Mouse (Mus musculus): ENCODE data around the gene Baz1a. TPM values are rescaled to one million over a fixed set of nuclear protein-coding genes. Genes with fewer than 3 reads are reported as not detected.

Baz1a gene
- polyA plus RNA-seq, 1 experiment from 2014 or later = 26.8 TPM

DNA sequence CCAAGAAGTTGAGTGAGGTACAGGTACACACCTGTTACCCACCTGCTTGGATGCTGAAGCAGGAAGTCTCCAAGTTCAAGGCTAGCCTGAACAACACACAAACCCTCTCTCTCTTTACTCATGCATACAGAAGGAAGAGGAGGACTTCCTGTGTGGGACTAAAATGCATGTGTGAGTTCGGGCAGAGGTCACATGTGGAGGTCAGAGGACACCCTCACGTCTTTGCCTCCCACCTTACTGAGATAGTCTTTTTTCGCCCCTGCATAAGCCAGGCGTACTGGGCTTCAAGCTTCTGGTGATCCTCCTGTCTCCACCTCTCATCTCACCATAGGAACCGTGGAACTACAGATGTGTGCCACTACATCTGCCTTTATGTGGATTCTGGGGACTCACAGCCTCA lies 15.7 kb downstream of the Baz1a start:
- no peaks in the 10 kb centered on the region for H3K4me1 ChIP-seq (ENCODE audit: control insufficient read depth, low read depth, low read length)
- no peaks in the 10 kb centered on the region for H3K27me3 ChIP-seq (ENCODE audit: control insufficient read depth, insufficient read depth, low read depth, low read length)
- no peak overlapping the region for H3K27ac ChIP-seq (ENCODE audit: low read length)
- no peak overlapping the region for H3K4me3 ChIP-seq (ENCODE audit: low read depth, low read length)
- no peak for ATAC-seq (ENCODE audit: low read depth)
- H3K36me3 ChIP-seq (ENCODE audit: control insufficient read depth, insufficient read depth) = no peaks in the 10 kb centered on the region
- H3K4me2 ChIP-seq (ENCODE audit: low read depth, low read length) = no peak overlapping the region
- no peak overlapping the region for H3K9ac ChIP-seq (ENCODE audit: low read depth, low read length)
- H3K9me3 ChIP-seq (replicated peaks; ENCODE audit: control insufficient read depth, low read length) = no peaks in the 10 kb centered on the region
- 62% methylated on average over 5 of the region's 5 CpGs for WGBS (ENCODE audit: insufficient replicate concordance)

DNA sequence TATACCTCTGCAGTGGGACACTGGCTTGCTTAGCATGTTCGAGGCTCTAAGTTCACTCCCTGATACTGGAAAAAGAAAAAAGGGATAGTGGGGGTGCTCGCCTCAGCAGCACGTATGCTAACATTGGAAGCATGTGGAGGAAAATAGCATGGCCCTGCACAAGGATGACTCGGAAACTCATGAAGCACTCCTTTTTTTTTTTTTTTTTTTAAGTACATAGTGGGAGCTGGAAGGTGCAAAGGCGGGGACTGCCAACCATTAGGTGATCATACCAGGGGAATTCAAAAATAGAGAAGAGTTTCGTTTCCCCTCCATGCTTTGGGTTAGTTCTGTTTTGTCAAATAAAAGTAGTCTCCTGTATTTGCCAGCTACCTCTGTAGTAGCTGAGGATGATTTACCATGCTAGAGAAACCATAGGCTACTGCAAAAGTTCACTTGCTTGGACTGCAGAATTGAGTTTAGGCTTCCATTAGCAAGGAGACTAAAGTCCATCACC lies 17.1 kb downstream of the Baz1a start:
- no peak overlapping the region for H3K9ac ChIP-seq (ENCODE audit: low read depth, low read length)
- H3K4me1 ChIP-seq (ENCODE audit: control insufficient read depth, low read depth, low read length) = no peaks in the 10 kb centered on the region
- H3K36me3 ChIP-seq (ENCODE audit: control insufficient read depth, insufficient read depth) = no peaks in the 10 kb centered on the region
- no peak for ATAC-seq (ENCODE audit: low read depth)
- H3K27ac ChIP-seq (ENCODE audit: low read length) = no peak overlapping the region
- no peak overlapping the region for H3K4me2 ChIP-seq (ENCODE audit: low read depth, low read length)
- H3K9me3 ChIP-seq (replicated peaks; ENCODE audit: control insufficient read depth, low read length) = no peaks in the 10 kb centered on the region
- WGBS (ENCODE audit: insufficient replicate concordance) = 68% methylated on average over 6 of the region's 6 CpGs
- H3K27me3 ChIP-seq (ENCODE audit: control insufficient read depth, insufficient read depth, low read depth, low read length) = no peaks in the 10 kb centered on the region
- H3K4me3 ChIP-seq (ENCODE audit: low read depth, low read length) = no peak overlapping the region

GRCm38 (mm10) chr12:54995965-54996364 lies 18.2 kb downstream of the Baz1a start:
- Histone ChIP-seq H3K9me3 (replicated peaks; ENCODE audit: control insufficient read depth, low read length) (no peaks in the 10 kb centered on the region), H3K4me3 (ENCODE audit: low read depth, low read length) (no peak overlapping the region), H3K9ac (ENCODE audit: low read depth, low read length) (no peak overlapping the region), H3K27ac (ENCODE audit: low read length) (no peak overlapping the region), H3K4me2 (ENCODE audit: low read depth, low read length) (no peak overlapping the region), H3K27me3 (ENCODE audit: control insufficient read depth, insufficient read depth, low read depth, low read length) (no peaks in the 10 kb centered on the region), H3K4me1 (ENCODE audit: control insufficient read depth, low read depth, low read length) (no peaks in the 10 kb centered on the region), H3K36me3 (ENCODE audit: control insufficient read depth, insufficient read depth) (no peaks in the 10 kb centered on the region)
- WGBS (ENCODE audit: insufficient replicate concordance) = 68% methylated on average over 3 of the region's 3 CpGs
- no peak for ATAC-seq (ENCODE audit: low read depth)

GRCm38 (mm10) chr12:54994418-54994817 lies 19.7 kb downstream of the Baz1a start:
- no peak overlapping the region for H3K9ac ChIP-seq (ENCODE audit: low read depth, low read length)
- H3K36me3 ChIP-seq (ENCODE audit: control insufficient read depth, insufficient read depth) = no peaks in the 10 kb centered on the region
- no peak for ATAC-seq (ENCODE audit: low read depth)
- no peaks in the 10 kb centered on the region for H3K27me3 ChIP-seq (ENCODE audit: control insufficient read depth, insufficient read depth, low read depth, low read length)
- no peak overlapping the region for H3K4me2 ChIP-seq (ENCODE audit: low read depth, low read length)
- H3K9me3 ChIP-seq (replicated peaks; ENCODE audit: control insufficient read depth, low read length) = no peaks in the 10 kb centered on the region
- H3K27ac ChIP-seq (ENCODE audit: low read length) = no peak overlapping the region
- H3K4me3 ChIP-seq (ENCODE audit: low read depth, low read length) = no peak overlapping the region
- no peaks in the 10 kb centered on the region for H3K4me1 ChIP-seq (ENCODE audit: control insufficient read depth, low read depth, low read length)
- 76% methylated on average over 4 of the region's 4 CpGs for WGBS (ENCODE audit: insufficient replicate concordance)

DNA sequence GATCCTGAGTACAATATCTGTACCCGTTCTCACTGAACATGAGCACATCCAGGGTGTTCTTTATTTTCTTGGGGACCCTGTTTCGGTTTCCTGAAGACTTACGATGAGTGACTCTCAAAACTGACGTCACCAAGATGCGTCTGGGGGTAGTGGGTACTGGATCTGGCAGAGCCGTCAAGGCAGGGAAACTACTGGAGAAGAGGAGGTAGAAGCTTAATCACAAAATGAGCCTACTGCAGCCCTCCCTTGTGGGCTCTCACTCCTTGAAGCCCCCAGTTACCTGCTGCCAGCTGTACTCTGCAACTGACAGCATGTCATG lies 20.1 kb downstream of the Baz1a start:
- WGBS (ENCODE audit: insufficient replicate concordance) = 50% methylated on average over 6 of the region's 6 CpGs
- no peak overlapping the region for H3K27ac ChIP-seq (ENCODE audit: low read length)
- H3K9me3 ChIP-seq (replicated peaks; ENCODE audit: control insufficient read depth, low read length) = no peaks in the 10 kb centered on the region
- H3K4me1 ChIP-seq (ENCODE audit: control insufficient read depth, low read depth, low read length) = no peaks in the 10 kb centered on the region
- H3K4me3 ChIP-seq (ENCODE audit: low read depth, low read length) = no peak overlapping the region
- no peaks in the 10 kb centered on the region for H3K27me3 ChIP-seq (ENCODE audit: control insufficient read depth, insufficient read depth, low read depth, low read length)
- no peak for ATAC-seq (ENCODE audit: low read depth)
- no peak overlapping the region for H3K9ac ChIP-seq (ENCODE audit: low read depth, low read length)
- no peaks in the 10 kb centered on the region for H3K36me3 ChIP-seq (ENCODE audit: control insufficient read depth, insufficient read depth)
- 0 out of 2 replicates have a peak overlapping the region, but pooled peaks have one; percentile 10 for H3K4me2 ChIP-seq (ENCODE audit: low read depth, low read length)

- no peak overlapping the region for H3K27ac ChIP-seq (ENCODE audit: low read length)
- no peak overlapping the region for H3K4me3 ChIP-seq (ENCODE audit: low read depth, low read length)
- 0 out of 2 replicates have a peak overlapping the region, but pooled peaks have one; percentile 10 for H3K4me2 ChIP-seq (ENCODE audit: low read depth, low read length)
- no peaks in the 10 kb centered on the region for H3K27me3 ChIP-seq (ENCODE audit: control insufficient read depth, insufficient read depth, low read depth, low read length)
- WGBS (ENCODE audit: insufficient replicate concordance) = 30% methylated on average over 16 of the region's 16 CpGs
- no peaks in the 10 kb centered on the region for H3K9me3 ChIP-seq (replicated peaks; ENCODE audit: control insufficient read depth, low read length)
- peaks cover 2% of the 10 kb centered on the region for H3K4me1 ChIP-seq (ENCODE audit: control insufficient read depth, low read depth, low read length)
- no peak for ATAC-seq (ENCODE audit: low read depth)
- H3K9ac ChIP-seq (ENCODE audit: low read depth, low read length) = no peak overlapping the region
- H3K36me3 ChIP-seq (ENCODE audit: control insufficient read depth, insufficient read depth) = no peaks in the 10 kb centered on the region
These were observed 20.7 kb downstream of the Baz1a start for GRCm38 (mm10) chr12:54993246-54994067.

- no peaks in the 10 kb centered on the region for H3K27me3 ChIP-seq (ENCODE audit: control insufficient read depth, insufficient read depth, low read depth, low read length)
- no peak overlapping the region for H3K4me3 ChIP-seq (ENCODE audit: low read depth, low read length)
- H3K36me3 ChIP-seq (ENCODE audit: control insufficient read depth, insufficient read depth) = no peaks in the 10 kb centered on the region
- H3K4me2 ChIP-seq (ENCODE audit: low read depth, low read length) = no peak overlapping the region
- H3K9me3 ChIP-seq (replicated peaks; ENCODE audit: control insufficient read depth, low read length) = no peaks in the 10 kb centered on the region
- H3K4me1 ChIP-seq (ENCODE audit: control insufficient read depth, low read depth, low read length) = peaks cover 3% of the 10 kb centered on the region
- no peak overlapping the region for H3K9ac ChIP-seq (ENCODE audit: low read depth, low read length)
- no peak for ATAC-seq (ENCODE audit: low read depth)
- no peak overlapping the region for H3K27ac ChIP-seq (ENCODE audit: low read length)
- 58% methylated on average over 3 of the region's 3 CpGs for WGBS (ENCODE audit: insufficient replicate concordance)
These were observed 21.3 kb downstream of the Baz1a start for GRCm38 (mm10) chr12:54992814-54993213.

- Histone ChIP-seq H3K4me2 (ENCODE audit: low read depth, low read length) (no peak overlapping the region), H3K27ac (ENCODE audit: low read length) (no peak overlapping the region), H3K27me3 (ENCODE audit: control insufficient read depth, insufficient read depth, low read depth, low read length) (no peaks in the 10 kb centered on the region), H3K9me3 (replicated peaks; ENCODE audit: control insufficient read depth, low read length) (no peaks in the 10 kb centered on the region), H3K4me3 (ENCODE audit: low read depth, low read length) (no peak overlapping the region), H3K36me3 (ENCODE audit: control insufficient read depth, insufficient read depth) (no peaks in the 10 kb centered on the region), H3K4me1 (ENCODE audit: control insufficient read depth, low read depth, low read length) (peaks cover 11% of the 10 kb centered on the region), H3K9ac (ENCODE audit: low read depth, low read length) (no peak overlapping the region)
- ATAC-seq (ENCODE audit: low read depth) = no peak
- WGBS (ENCODE audit: insufficient replicate concordance) = 73% methylated on average over 4 of the region's 4 CpGs
These were observed 25.8 kb downstream of the Baz1a start for GRCm38 (mm10) chr12:54988323-54988850.

DNA sequence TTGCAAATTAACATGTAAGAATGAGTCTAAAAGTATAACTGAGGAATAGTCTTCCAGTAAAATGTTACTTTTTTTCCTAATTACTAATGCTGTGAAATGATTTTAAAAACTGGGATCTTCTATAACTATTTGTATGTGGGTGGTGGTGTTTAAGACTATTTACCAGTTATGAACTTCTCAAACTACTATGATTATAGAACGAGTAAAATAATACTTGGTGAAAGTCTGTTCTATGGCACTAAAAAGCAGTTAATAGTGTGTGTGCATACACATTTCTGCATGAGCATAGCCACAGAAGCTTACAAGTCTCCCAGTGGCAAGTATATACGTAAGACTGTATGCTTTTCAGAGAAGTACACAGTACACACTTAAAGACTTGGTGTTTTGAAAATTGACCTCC lies 27.0 kb downstream of the Baz1a start:
- no peaks in the 10 kb centered on the region for H3K9me3 ChIP-seq (replicated peaks; ENCODE audit: control insufficient read depth, low read length)
- 61% methylated on average over 2 of the region's 2 CpGs for WGBS (ENCODE audit: insufficient replicate concordance)
- H3K9ac ChIP-seq (ENCODE audit: low read depth, low read length) = no peak overlapping the region
- no peak overlapping the region for H3K27ac ChIP-seq (ENCODE audit: low read length)
- peaks cover 6% of the 10 kb centered on the region for H3K36me3 ChIP-seq (ENCODE audit: control insufficient read depth, insufficient read depth)
- H3K4me3 ChIP-seq (ENCODE audit: low read depth, low read length) = no peak overlapping the region
- H3K4me1 ChIP-seq (ENCODE audit: control insufficient read depth, low read depth, low read length) = peaks cover 19% of the 10 kb centered on the region
- ATAC-seq (ENCODE audit: low read depth) = no peak
- no peak overlapping the region for H3K4me2 ChIP-seq (ENCODE audit: low read depth, low read length)
- H3K27me3 ChIP-seq (ENCODE audit: control insufficient read depth, insufficient read depth, low read depth, low read length) = no peaks in the 10 kb centered on the region
